Mouse (Mus musculus) heart, adult 18-20 months (tissue): ENCODE results near the gene Dtx4. TPM values are rescaled to one million over a fixed set of nuclear protein-coding genes. Genes with fewer than 3 reads are reported as not detected.

ENCODE experiments used
- DNase-seq, 2 experiments: peaks; one replicate each; pipeline ENCODE4 v3.0.0; 2021 to 2022; ENCODE audit warnings: mixed read lengths in 1 of 2
- total RNA-seq, 2 experiments: library from RNA; stranded (reverse); gene quantifications; 2 replicates each; pipeline ENCODE4 v1.2.3; 2021

The Dtx4 gene
- total RNA-seq, 2 experiments from 2014 or later: 4.8 to 6.1 TPM

DNA sequence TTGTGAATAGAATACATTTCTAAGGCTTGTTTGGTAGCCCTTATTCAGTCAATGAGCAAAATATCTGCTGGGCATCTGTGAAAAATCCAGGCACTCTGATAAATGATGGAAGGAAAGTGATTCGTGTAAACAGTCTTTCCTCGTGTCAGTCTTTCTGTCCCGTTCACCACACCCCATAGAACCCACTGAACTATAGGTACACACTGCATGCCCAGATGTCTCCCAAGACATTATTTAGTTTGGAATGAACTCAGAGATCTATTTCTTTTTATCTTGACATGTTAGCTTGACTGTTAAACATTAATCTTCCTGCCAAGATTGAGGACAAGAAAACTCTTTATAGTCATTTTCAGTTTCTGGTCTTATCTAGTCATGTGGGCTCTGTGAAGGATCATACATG is 82.9 kb downstream of the Dtx4 start:
- no peak for DNase-seq

DNA sequence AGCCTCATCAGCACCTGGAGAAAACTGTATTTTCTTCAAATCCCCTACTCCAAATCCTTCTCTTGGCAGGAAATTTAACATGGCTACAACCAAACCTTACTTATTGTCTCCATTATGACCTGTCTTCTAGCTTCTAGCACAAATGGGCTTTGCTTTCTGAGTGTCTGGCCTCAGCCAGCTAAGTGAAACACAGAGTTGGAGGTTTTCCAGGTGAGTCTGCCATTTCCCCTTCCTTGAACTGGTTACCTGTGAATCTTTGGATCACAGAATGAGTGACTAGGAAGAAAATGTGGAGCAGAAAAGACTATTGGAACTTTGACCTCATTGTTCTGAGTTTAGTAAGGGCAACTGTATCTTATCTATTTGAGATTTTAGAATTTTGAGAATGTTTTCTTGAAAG is 83.9 kb downstream of the Dtx4 start, which contains the start of gene Olfr1441:
TSS of gene Olfr1441 (plus strand) at position 73 of the 400 bp plus-strand sequence.
- no peak for DNase-seq

Other genes with a start within 250 kb of the Dtx4 start
- not detected for gene Olfr235, start 240.4 kb downstream of the Dtx4 start, total RNA-seq
- not detected for gene Olfr1434, start 221.6 kb downstream of the Dtx4 start, total RNA-seq
- gene Olfr1436, start 202.3 kb downstream of the Dtx4 start, total RNA-seq: not detected
- not detected for gene Olfr1437, start 176.4 kb downstream of the Dtx4 start, total RNA-seq
- gene Olfr1438-ps1, start 165.5 kb downstream of the Dtx4 start, total RNA-seq: not detected
- gene Olfr1440, start 114.2 kb downstream of the Dtx4 start, total RNA-seq: not detected
- gene Olfr1441, start 84.0 kb downstream of the Dtx4 start, total RNA-seq: not detected
- not detected for gene Pfpl, start 73.5 kb downstream of the Dtx4 start, total RNA-seq
- gene Mpeg1, start 40.7 kb downstream of the Dtx4 start, total RNA-seq: 1 to 10 TPM; 7.6 to 9.6 TPM
- 1 to 10 TPM; 4.9 to 5.6 TPM for gene Fam111a, start 44.3 kb upstream of the Dtx4 start, total RNA-seq
- gene Gm4952, start 98.5 kb upstream of the Dtx4 start, total RNA-seq: not detected
- gene Glyat, start 131.9 kb upstream of the Dtx4 start, total RNA-seq: not detected
- not detected for gene Olfr1442, start 169.0 kb upstream of the Dtx4 start, total RNA-seq
- gene Olfr1443, start 176.7 kb upstream of the Dtx4 start, total RNA-seq: not detected
- not detected for gene Keg1, start 194.3 kb upstream of the Dtx4 start, total RNA-seq